1 mouse cellular context compared by ENCODE assay signal in genomic region chr17:28518615-28519071, GRCm38 (mm10).
TF ChIP-seq lines count a peak whose summit lies in the region.

No protein-coding gene starts in this region.

TF ChIP-seq in MEL, 35 proteins besides CTCF, POLR2A, EP300 and RAD21 (continued from another document):
- TF ChIP-seq ZNF384 (IDR thresholded peaks at IDR 0.05; ENCODE audit: low read depth, low read length) (no peak), ETS1 (IDR thresholded peaks at IDR 0.05; ENCODE audit: low read depth, low read length) (no peak), ELF1 (IDR thresholded peaks at IDR 0.05; ENCODE audit: low read depth, low read length) (0 out of 2 replicates have a peak, but pooled peaks have one; percentile 19), ZMIZ1 (IDR thresholded peaks at IDR 0.05; ENCODE audit: low read depth, low read length) (0 out of 2 replicates have a peak, but pooled peaks have one; percentile 28), NELFE (IDR thresholded peaks at IDR 0.05; ENCODE audit: low read depth, low read length) (0 out of 2 replicates have a peak, but pooled peaks have one; percentile 11), ZKSCAN1 (IDR thresholded peaks at IDR 0.05; ENCODE audit: low read depth, low read length) (no peak), CHD1 (IDR thresholded peaks at IDR 0.05; ENCODE audit: low read depth, low read length) (no peak), E2F4 (IDR thresholded peaks at IDR 0.05; ENCODE audit: borderline replicate concordance, low read depth, low read length) (no peak), CHD2 (IDR thresholded peaks at IDR 0.05; ENCODE audit: low read length) (no peak), GATA1 (IDR thresholded peaks at IDR 0.05; ENCODE audit: low read depth, low read length) (no peak), MAX (IDR thresholded peaks at IDR 0.05; ENCODE audit: low read length) (0 out of 2 replicates have a peak, but pooled peaks have one; percentile 9), USF2 (IDR thresholded peaks at IDR 0.05; ENCODE audit: borderline replicate concordance in 1 of 2, insufficient read depth in 1 of 2, low read depth in 1 of 2, low read length in 2 of 2) (no peak), UBTF (IDR thresholded peaks at IDR 0.05; ENCODE audit: borderline replicate concordance, insufficient read depth, low read depth, low read length) (no peak), TAL1 (IDR thresholded peaks at IDR 0.05; ENCODE audit: low read length) (no peak), MAZ (IDR thresholded peaks at IDR 0.05; ENCODE audit: low read depth, low read length) (peak; percentile 88; the same call in 1 of the 2 replicates), GABPA (IDR thresholded peaks at IDR 0.05; ENCODE audit: low read depth, low read length) (no peak), BHLHE40 (IDR thresholded peaks at IDR 0.05; ENCODE audit: borderline replicate concordance, low read depth, low read length) (no peak), MYC (IDR thresholded peaks at IDR 0.05; ENCODE audit: low read depth, low read length) (no peak), MYB (IDR thresholded peaks at IDR 0.05; ENCODE audit: low read depth, low read length) (no peak), JUND (IDR thresholded peaks at IDR 0.05; ENCODE audit: low read depth, low read length) (no peak), HCFC1 (IDR thresholded peaks at IDR 0.05; ENCODE audit: low read depth, low read length) (no peak; the same call in 1 of the 2 replicates), MAFK (IDR thresholded peaks at IDR 0.05; ENCODE audit: borderline replicate concordance, low read depth, low read length) (no peak), MXI1 (IDR thresholded peaks at IDR 0.05; ENCODE audit: low read depth, low read length) (0 out of 2 replicates have a peak, but pooled peaks have one; percentile 10)
